Mouse (Mus musculus): ENCODE measurements around the gene Dclre1b.

Gene Dclre1b

DNA sequence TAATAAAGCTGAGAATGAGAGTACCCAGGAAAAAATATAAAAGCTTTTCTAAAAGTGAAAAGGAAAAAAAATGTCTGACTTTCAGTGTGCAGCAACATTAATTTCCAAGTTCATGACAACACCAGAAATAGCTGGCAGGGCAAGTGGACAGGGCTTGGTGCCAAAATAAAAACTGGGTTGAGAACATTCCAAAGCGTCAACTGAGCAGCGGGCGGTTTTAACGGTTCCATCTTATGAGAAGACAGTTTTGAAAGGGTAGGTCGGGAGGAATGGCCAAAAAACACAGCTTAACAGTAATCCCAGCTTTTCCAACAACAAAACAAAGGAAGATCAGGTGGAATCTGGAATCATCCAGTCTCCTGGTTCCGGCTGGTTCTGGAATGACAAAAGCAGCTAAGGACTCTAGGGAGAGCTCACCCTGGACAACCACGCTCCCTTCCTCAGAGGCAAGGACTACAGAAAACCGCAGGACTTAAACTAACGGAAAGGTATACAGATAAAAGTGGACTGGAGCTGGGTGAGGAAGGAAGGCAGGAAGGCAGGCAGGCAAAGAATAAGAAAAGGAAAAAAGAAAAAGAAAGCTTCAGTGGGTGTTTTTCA is 37.6 kb downstream of the Dclre1b start:
- peak; percentile 77 to 89 for DNase-seq

DNA sequence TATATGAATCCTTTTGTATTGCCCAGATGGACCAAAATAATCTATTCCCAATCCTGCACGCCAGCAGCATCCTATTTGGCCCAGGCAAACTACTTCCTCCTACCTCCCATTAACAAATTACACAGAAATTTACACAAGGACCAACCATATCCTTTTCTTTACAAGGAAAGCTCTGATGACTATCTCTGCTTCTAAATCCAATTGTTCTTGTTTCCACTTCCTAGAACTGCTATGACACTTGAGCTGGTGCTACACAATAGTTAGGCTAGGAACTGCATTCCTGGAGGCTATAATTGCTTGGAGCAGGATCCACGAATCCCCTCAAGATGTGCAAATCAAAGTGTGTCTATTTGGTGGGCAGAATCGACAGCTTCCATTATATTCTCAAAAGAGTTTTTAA is 42.5 kb downstream of the Dclre1b start:
- no peak for DNase-seq

DNA sequence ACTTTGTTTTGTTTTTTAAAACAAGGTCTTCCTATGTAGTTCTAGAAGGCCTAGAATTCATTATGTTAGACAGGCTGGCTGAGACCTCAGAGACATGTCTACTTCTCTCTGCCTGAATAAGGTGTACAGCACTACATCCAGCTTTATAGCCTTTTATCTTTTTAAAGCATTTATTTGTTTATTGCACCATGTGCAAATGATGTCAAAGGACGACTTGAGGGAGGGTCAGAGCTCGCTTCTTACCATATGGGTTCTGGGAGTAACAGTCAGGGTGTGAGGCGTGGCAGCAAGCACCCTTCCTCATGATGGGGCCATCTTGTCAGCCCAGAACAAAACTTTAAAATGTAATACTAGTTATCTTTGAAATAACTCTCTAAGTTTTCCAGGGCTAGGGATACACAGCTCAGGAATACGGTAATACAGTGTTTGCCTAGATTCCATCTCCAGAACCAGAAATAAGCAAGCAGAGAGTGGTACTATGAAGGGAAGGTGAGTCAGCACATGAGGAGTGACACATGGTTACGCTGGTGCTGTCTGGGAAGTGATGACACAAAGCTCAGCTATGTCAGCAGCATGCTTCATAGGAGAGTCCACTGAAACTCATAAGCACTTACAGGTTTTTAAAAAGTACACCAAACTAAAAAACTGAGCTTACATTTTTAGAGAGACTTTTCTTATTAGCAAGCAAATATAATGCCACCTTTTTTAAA is 49.8 kb downstream of the Dclre1b start:
- DNase-seq, result no peak

DNA sequence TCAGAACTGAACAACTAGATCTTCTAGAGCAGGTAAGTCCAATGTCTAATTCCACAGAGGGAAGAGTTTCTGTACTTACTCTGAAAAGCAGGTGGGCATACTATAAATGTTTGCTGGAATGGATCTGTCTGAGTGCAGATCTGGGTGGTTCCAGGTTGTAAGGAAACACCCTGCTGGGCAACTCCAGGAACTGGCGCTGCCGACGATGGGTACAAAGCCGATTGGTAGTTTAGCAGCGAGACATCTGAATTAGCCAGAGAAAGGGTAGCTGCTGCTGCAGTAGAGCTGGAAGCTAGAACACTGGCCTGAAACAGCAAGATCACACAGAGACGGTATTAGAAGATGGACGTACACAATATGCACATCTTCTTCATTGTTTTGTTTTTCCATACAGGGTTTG is 50.8 kb downstream of the Dclre1b start:
- no peak for DNase-seq

DNA sequence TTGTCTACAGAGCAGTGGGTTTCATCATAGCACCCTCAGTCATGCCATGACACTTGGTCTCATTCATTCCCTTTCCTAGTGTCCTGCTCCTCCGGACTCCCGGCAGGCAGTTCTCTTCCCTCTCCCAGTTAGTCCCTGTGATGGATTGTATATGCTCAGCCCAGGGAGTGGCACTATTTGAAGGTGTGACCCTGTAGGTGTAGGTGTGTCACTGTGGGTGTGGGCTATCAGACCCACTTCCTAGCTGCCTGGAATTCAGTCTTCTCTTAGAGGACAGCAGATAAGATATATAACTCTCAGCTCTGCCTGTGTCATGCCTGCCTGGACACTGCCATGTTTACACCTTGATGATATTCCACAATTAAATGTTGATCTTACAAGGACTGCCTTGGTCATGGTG is 52.3 kb downstream of the Dclre1b start:
- DNase-seq, result no peak

DNA sequence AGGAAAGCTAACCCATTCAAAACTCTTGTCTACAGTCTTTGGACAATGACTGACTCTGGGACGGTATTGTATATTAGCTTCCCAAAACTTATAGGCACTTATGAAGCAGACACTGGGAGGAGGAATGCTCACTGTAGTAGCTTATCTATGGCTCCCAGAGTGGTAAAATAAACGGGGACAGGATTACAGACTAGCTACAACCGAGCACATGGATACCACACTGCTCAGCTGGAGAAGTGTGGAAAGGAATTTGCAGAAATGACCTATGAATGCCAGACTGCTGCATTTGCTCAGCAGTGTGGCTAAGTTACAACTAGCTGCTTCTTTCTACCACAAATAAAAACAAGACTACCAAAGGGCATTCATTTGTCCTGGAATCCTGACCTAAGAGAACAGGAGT is 53.9 kb downstream of the Dclre1b start:
- no peak for DNase-seq

DNA sequence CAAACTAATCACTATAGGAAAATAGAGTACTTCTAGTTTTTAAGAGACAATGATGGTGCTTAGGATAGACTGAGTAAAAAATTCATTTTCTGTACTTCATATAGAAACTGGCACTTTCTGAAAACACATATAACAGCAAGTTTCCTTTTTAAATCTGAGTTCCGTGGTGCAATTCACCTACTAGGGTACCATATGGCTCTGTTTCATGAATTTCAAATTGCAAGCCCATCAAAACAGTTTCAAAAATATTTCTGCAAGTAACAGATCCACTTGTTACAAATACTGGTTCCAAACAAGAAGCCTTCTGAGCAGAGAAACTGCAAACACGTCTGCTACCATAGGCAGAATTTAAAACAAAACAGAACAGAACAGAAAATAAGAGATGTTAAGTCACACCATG is 57.7 kb downstream of the Dclre1b start:
- DNase-seq, result no peak

Measured in lung, adult 18-20 months (tissue).